Mouse (Mus musculus): ENCODE measurements around the gene Gnaz.

The Gnaz gene

DNA sequence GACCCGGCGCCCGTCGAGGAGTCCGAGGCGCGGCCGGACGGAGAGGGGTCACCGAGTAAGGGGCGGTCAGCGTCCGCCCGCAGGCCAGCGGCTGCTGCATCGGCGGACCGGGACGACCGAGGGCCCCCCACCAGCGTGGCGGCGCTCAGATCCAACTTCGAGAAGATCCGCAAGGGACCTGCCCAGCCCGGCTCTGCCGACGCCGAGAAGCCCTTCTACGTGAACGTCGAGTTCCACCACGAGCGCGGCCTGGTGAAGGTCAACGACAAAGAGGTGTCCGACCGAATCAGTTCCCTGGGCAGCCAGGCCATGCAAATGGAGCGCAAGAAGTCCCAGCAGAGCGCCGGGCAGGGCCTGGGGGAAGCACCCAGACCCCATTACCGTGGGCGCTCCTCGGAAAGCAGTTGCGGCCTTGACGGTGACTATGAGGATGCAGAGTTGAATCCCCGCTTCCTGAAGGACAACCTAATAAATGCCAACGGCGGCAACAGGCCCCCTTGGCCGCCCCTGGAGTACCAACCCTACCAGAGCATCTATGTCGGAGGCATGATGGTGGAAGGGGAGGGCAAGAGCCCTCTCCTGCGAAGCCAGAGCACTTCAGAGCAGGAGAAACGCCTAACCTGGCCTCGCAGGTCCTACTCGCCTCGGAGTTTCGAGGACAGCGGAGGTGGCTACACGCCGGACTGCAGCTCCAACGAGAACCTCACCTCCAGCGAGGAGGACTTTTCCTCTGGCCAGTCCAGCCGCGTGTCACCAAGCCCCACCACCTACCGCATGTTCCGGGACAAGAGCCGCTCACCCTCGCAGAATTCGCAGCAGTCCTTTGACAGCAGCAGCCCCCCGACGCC, 94.6 kb downstream of the Gnaz start:
- DNase-seq (ENCODE audit: low read depth, low spot score) = peak; percentile 34

DNA sequence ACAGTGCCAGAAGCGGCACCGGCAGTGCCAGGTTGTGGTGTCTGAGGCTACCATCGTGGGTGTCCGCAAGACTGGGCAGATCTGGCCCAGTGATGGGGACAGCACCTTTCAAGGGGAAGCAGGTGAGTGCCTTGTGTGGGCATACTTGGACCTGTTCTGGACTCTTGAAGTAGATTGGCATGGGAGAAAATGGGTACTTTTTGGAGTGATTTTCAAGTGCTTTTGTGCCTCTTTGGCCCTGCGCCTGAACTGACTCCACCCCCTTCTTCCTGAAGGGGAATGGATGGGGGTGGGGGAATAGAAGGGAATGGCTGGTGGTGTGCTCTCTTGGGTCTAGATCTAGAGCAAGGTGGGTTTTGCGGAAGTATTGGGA, 95.2 kb downstream of the Gnaz start:
- DNase-seq (ENCODE audit: low read depth, low spot score) = peak; percentile 13

DNA sequence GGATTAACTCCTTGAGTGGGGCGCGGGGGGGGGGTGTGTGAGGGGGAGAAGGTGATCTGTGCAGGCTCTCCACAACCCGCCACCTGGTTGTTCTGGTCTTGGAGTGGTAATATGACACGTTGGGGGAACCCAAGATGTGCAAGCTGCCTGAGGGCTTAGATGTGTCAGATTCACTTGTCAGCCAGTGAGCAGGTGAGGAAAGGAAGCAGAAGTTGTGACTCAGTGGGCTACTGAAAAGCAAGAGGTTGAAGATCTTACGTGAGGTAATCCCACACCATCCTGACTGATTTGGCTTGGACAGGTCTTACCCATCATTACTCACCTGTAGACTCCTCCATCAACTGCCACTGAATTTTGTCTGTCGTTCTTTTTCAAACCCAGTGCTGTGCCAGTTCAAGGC, 95.6 kb downstream of the Gnaz start:
- DNase-seq (ENCODE audit: low read depth, low spot score) = peak; percentile 15

DNA sequence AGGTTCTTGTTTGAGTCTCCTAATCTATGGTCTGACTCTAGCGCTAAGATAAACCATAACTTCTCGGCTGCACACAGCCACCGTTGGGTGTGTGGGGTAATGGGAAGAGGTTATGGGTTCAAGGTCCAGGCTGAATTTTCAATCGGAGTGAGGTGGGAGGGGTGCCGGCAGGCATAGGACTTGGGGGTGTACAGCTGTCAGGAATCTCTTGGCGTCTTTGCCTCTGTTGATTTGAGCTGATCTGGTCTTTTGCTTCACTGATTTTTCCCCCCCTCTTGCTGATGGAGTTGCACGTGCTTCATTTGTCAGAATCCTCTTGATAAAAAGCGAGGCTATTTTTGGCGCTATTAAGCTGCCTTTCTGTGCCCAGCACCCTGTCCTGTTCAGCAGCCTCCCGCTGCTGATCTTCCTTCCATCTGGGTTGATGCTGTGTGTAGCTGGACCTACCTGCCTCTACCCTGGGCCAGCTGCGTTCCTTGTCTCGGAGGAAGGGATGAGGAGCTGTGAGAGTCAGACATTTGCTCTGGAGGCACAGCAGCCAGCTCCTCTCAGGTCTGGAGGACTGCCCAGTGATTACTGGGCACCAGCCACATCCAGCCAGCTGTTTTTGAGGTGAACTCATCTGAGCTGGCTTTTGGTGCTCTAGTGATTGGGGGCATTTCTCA, 96.5 kb downstream of the Gnaz start:
- DNase-seq (ENCODE audit: low read depth, low spot score) = no peak

DNA sequence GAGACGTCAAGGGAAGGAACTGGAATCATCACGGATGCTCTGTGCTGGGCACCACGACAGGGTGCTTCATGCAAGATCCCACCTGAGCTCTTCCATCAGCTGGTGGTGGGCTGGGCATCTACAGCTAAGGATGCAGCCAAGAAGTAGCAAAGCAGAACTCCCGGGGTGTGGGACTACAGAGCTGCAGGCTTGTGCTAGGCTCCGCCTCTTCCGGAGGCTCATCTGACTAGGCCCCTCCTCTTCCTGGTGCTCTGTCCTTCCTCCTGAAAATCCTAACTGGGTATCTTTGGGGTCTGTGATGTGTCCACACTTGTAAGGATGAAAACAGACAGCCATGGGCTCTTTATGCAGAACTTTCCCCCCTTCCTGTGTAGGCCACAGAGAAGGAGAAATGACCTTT, 98.7 kb downstream of the Gnaz start:
- no peak for DNase-seq (ENCODE audit: low read depth, low spot score)
